ENCODE assay signal across 11 mouse cellular contexts in the genomic region with DNA sequence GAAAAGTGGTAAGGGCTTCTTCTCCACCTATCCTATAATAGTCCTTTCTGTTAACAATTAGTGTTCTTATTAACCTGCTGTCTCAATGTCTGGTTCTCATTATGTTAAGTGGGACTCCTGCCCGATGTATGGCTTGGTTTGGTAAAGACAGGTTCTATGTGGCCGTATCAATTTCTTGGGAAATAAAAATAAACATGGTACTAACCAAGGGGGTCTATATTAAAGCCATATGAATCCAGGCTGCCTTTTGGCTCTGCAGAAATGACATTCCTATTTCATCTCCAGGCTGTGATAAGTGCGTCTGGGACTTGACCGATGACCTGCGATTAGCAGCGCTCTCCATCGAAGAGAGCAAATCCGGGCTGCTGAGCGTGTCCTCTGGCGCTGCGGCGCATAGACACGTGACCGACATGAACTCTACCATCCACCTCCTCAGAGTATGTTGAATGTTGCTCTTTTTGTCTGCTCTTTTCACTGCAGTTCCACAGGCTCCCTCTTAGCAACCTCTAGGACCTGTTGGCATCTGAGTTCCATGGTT.
"Had no signal": no experiment of that assay in that cellular context is flagged by ENCODE, and none has a peak within 500 bp of the region (broad histone marks: within the 10 kb centered on the region; RNA-seq: fewer than 3 reads in every experiment).

No protein-coding gene starts in this region.

- DNase-seq: kidney, postnatal 14 days; lung, adult 18-20 months; midbrain, embryonic 14.5 days; right cerebral cortex, postnatal 4 days; spleen, adult 18-20 months; thymus, adult 18-20 months; thymus, postnatal 14 days had no signal

- H3K4me1 ChIP-seq: kidney, embryonic 15.5 days; neural tube, embryonic 12.5 days had no signal

- H3K27ac ChIP-seq: kidney, embryonic 15.5 days; left cerebral cortex, adult 2 months; liver, embryonic 14.5 days; neural tube, embryonic 12.5 days had no signal

- H3K4me3 ChIP-seq: kidney, embryonic 15.5 days; left cerebral cortex, adult 2 months; neural tube, embryonic 12.5 days had no signal

- H3K9ac ChIP-seq: kidney, embryonic 15.5 days; liver, embryonic 14.5 days; neural tube, embryonic 12.5 days had no signal

- H3K4me2 ChIP-seq: kidney, embryonic 15.5 days; neural tube, embryonic 12.5 days had no signal

- H3K27me3 ChIP-seq: kidney, embryonic 15.5 days; neural tube, embryonic 12.5 days had no signal

- H3K9me3 ChIP-seq: kidney, embryonic 15.5 days; neural tube, embryonic 12.5 days had no signal

- H3K36me3 ChIP-seq: neural tube, embryonic 12.5 days had no signal
